Mouse (Mus musculus) cerebellum, adult 11 months (tissue): ENCODE measurements around the gene Alg9.
"Not testable (repeated sequence)": the region's sequence is repeated elsewhere in the genome, so short reads cannot be mapped to it uniquely, and the experiment has no call there.

Source experiments
- DNase-seq: peaks from one replicate; pipeline ENCODE4 v3.0.0; 2022

The Alg9 gene

GRCm38 (mm10) chr9:50819716-50820115 lies 44.9 kb downstream of the Alg9 start:
- DNase-seq, result no peak

DNA sequence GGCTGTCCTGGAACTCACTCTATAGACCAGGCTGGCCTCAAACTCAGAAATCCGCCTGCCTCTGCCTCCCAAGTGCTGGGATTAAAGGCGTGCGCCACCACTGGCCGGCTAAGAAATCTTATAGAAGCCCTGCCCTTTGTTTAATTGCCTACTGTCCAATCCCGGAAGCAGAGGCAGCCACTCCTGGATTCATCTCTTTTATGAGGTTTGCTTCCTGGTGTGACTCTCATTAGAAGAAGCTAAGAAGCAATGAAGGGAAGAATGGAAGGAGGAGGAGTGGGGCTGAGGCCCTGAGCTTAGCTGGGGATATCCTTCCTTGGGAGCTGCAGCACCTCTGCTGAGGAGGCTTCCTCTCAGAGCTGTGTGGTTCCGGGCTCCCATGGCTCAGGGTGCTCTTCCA lies 46.8 kb downstream of the Alg9 start:
- no peak for DNase-seq

DNA sequence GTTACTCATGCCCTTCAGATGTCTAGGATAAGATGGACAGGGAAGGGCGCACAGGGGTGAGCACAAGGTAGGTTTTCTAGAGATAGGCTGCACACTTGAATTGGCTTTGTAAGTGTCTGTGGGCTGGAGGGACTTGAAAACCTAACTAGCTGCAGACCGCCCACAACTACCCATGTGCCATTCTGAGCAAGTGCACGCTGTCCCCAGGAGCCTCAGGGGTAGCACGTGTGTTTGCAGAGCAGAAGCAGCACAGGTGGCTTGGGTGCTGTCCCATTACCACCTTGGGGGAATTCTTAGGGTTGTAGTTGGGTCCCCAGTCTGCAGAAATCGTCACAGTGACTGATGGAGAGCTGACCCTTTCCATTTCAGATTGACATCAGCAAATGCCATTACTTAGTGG lies 47.4 kb downstream of the Alg9 start:
- no peak for DNase-seq

DNA sequence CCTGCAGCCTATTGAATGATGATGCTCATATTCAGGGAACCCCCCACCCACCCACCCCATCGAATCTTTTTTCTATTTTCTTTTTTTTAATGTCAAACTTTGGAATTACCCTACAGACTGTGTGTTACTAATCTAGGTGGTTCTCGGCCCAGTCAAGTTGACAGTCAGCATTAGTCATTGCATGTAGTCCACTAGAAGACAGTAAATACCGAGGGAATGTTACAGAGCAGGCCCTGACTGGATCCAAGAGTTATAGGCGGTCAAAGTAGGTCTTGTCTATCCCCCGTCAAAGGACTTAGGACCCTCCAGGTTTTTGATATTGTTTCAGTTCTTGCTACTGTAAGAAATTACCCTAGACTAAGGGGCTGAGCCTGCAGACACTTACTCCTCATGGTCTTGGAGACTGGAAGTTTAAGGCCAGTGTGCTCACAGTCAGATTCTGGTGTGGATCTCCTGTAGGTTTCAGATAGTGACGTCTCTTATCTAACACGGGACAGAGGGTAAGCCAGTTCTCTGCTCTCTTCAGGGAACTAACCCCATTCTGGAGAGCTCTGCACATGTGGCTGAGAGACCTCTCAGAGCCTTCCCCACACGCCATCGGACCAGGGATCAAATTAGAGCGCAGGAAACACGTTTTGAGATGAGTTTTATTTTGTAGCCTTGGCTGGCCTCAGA lies 49.1 kb downstream of the Alg9 start:
- DNase-seq, result no peak

- DNase-seq, result no peak
Measured at GRCm38 (mm10) chr9:50831514-50831913, 56.7 kb downstream of the Alg9 start.

- DNase-seq, result no peak
Measured at GRCm38 (mm10) chr9:50832162-50832561, 57.3 kb downstream of the Alg9 start.

GRCm38 (mm10) chr9:50832582-50832981 lies 57.8 kb downstream of the Alg9 start:
- not testable (repeated sequence) for DNase-seq

DNA sequence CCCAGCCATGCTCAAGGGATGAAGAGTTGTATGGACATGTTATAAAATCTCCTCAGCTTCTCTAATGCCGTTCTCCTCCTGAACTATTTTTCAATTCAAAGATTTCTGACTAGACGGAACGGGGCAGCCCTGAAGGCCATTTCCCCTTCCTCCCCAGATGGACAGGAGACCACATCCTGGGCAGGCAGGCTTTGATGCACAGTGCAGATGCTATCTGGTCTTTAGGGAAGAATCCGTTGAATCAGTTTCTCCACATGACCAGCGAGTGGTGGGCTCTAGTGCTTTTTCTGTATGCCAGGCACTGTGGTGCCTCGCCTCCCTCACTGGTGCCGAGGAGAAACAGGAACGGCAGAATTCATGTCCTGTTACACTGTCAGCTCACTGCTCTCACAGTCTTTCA lies 59.0 kb downstream of the Alg9 start:
- DNase-seq, result no peak

DNA sequence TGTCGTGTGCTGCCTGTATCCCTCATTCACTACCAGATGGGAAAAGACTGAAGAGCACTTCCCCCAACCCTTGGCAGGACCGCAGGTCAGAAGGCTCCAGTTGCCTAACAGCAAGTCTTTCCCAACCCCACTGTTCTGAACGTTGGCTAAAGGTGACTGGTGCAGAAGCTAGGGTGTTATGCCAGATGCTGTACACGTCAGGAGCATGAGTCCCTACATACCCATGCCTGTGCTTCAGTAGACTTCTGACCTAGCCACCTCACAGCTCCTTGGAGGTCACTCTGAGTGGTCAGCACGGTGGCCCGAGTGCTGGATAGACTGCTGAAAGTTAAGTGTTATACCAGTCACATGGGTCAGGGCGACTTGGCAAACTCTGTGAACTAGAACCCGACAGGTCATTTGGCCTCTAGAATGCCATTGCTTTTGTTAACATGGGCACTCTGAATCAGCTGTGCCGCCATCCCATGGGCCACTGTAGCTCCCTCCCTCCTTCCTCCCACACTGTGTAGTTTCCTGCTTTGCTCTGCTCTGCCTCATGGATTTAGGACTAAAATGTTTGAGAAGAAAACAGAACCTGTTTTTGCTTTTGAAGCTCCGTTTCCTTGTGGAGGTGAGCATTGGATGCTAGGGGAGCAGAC lies 60.4 kb downstream of the Alg9 start:
- DNase-seq, result no peak

- DNase-seq, result no peak
Measured at GRCm38 (mm10) chr9:50836097-50836496, 61.3 kb downstream of the Alg9 start.

DNA sequence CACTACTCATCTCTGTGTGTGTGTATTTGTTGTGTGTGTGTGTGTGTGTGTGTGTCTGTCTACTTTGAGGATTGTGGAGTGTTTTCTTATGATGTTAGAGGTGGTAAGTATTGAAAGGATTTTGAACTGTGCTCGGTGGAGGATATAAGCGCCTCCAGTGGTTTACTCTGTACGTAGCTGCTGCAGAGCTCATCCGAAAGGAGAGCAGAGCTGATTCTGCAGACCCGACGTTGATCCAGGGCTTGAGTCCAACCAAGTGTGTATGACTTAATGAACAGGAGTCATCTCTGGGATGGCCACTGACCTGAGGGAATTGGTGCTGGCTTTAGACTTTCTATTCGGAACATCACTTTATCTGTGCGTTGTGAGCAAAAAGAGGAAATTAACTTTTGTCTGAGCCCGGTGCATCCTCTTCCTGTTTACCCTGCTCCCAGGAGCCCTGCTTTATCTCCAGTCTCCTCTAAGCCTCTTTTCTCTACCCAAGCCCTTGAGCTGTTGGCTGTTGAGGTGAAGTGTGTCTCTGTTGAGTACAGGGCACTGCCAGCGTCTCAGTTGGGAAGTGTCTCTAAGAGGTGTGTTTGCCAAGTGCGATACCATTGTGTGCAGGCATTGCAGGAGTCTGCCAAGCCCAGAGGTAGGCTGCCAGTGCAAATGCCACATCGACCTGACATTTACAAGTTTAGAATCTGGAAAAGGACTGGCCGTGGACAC lies 66.4 kb downstream of the Alg9 start:
- DNase-seq, result peak; percentile 46

DNA sequence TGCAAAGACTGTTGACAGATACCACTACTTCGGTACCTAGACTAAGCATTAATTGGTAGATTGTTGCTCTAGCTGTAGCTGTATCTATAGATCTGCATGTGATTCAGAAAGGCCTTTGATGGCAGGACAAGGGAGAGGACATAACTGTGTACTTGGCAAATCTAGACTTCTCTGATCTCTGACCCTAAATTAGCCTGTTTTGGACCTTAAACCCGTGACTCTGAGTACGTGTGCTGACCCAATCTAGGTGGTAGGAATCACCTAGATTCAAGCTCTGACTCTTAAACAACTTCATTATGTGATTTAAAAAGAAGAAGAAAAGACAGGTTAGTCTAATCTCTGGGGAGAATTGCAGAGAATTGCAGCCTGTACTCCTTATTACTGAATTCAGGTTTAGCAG lies 70.3 kb downstream of the Alg9 start, which contains the start of gene Ppp2r1b:
Ppp2r1b (plus strand) TSS at position 221 of the 400 bp plus-strand sequence.
- DNase-seq, result no peak

DNA sequence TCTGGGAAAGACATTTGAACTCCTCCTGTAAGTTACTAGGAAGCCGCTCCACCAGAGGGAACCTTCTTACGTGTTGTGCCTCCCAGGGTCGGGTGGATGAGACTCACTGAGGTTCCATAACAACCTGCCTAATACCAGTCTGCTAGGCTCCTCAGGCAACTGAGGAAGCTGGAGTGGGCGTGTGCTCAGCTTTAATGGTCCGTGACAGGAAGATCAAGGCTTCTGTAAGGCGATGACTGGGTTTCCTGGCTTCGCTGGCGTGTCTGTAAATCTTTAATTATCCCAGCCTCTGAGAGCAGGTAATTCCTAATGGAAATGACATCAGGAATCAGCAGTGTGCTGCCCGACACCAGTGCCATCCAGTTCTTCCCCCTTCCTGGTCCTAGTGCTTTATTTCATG lies 70.7 kb downstream of the Alg9 start:
- DNase-seq, result no peak

DNA sequence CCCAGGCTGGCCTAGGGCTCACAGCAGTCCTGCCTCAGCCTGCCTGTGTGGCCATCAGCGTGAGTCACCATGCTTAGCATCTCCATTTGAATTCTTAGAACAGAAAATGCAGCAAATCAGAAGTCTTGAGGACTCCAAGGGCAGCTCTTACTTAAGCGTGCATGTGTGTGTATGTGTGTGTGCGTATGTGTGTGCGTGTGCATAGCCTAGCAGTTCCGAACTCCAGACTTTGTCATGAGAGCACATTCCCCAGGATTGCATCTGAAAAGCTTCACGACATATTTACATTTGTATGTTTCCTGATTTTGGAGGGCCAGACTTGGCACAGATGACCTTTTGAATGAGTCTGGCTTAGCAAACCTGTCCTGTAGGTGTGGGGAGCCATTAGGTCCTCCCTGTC lies 72.3 kb downstream of the Alg9 start:
- DNase-seq, result no peak

DNA sequence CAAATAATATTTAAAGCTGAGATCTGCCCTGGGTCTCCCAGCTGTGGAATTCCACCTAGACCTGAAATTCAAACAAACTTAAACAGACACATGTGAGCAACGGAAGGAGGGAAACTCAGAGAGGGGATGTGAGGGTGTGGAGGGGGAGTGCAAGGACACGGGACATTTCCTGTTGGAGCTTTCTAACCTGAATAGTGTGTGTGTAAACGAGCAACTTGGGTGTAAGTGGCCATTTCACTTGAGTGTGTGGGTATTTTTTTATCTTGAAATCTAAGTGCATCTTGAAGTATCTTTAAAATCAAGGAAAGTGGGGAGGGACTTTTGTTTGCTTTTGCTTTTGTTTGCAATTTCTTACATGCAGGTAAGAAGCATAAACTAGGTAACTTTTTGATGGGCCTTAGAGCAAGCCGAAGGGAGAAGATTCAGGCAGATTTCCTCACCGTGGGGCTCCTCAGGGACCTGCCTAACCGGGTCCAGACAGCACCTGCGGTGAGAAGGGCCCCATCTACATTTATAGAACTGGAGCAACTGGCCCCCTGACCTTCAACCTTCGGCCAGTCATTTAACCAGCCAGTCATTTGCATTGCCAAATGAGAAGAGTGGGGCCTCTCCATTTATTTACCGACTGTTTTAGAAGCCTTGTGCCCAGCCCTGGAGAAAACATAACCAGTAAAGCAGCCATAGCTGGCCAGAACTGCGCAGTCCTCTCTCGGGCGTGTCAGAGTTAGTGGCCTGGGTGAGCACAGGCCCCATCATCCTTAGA lies 73.0 kb downstream of the Alg9 start:
- DNase-seq, result no peak

GRCm38 (mm10) chr9:50848821-50849220 lies 74.0 kb downstream of the Alg9 start:
- DNase-seq, result no peak

DNA sequence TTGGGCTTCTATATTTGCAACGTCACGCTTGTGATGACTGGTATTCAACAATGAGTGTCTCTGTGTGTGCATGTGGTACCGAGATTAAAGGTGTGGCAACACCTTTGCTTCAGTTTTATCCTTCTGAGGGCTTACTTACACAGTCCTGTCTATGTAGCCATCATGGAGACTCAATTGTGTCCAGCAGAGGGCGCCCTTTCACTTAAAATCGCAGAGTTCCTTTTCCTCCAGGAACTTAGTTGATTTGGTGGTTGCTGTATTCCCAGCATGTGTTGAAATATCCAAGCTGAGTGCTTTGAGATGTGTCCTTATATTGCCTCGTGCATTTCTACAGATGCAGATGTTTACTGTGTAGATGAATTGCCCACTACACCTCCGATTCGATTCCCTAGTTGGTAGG lies 74.4 kb downstream of the Alg9 start:
- peak; percentile 85 for DNase-seq

DNA sequence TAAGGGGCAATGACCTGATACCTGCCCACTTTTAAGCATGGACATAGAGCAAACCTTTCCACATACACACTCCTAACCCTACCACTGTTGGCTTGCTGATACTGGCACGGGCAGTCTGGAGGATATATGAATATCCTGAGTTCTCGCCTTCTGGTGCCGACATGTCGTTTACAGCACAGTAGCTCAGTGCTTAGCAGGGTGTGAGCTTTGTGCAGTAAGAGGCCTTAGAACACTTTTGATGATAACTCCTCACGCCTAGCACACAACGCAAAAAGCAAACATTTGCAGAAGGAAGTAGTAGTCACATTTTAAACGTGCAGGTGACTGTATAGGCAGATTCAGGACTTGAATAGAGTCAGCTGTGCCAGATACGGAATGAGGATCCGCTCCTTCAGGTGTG lies 74.9 kb downstream of the Alg9 start:
- DNase-seq, result no peak

GRCm38 (mm10) chr9:50850271-50850670 lies 75.5 kb downstream of the Alg9 start:
- DNase-seq, result no peak

- DNase-seq, result no peak
Measured at GRCm38 (mm10) chr9:50850713-50851112, 75.9 kb downstream of the Alg9 start.

DNA sequence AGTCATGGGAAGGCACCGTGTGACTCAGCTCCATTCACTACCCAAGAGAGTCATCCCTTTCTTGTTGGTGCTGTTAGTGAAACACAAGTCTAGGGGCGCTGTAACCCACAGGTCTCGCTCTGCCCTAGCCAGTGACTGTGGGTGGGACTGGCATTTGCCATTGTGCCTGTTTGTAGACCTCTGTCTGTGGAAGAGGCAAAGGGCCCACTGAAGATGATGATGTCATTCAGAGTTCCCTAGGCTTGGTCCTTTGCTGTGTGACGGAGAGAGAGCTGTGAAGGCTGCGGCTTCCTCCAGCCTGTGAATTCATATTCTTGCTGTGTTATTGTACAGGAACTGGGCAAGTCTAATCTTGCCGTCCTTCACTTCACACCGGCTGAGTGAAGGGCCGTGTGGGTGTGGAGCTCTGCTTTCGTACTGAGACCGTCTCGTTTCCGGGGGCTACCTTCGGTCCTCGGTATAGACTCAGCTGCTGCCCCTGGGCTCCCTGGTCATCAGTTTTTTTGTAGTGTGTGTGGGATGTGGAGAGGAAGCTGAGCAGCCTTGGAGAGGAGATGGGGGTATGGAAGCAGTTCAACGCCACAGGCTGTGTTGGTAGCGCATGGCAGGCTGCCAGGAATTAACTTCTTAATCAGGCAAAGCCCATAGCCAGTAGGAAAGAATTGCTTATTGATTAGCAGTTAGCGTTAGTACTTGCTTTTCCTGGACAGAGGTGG lies 78.0 kb downstream of the Alg9 start:
- no peak for DNase-seq

GRCm38 (mm10) chr9:50854376-50854775 lies 79.6 kb downstream of the Alg9 start:
- DNase-seq, result no peak
